Mouse (Mus musculus): ENCODE data around the gene Tomt. TPM values are rescaled to one million over a fixed set of nuclear protein-coding genes. Genes with fewer than 3 reads are reported as not detected.
A peak's percentile ranks its signal among the peaks of the same experiment; 100 is the strongest.

The Tomt gene
- polyA plus RNA-seq, 1 experiment from 2014 or later = 0.50 TPM

DNA sequence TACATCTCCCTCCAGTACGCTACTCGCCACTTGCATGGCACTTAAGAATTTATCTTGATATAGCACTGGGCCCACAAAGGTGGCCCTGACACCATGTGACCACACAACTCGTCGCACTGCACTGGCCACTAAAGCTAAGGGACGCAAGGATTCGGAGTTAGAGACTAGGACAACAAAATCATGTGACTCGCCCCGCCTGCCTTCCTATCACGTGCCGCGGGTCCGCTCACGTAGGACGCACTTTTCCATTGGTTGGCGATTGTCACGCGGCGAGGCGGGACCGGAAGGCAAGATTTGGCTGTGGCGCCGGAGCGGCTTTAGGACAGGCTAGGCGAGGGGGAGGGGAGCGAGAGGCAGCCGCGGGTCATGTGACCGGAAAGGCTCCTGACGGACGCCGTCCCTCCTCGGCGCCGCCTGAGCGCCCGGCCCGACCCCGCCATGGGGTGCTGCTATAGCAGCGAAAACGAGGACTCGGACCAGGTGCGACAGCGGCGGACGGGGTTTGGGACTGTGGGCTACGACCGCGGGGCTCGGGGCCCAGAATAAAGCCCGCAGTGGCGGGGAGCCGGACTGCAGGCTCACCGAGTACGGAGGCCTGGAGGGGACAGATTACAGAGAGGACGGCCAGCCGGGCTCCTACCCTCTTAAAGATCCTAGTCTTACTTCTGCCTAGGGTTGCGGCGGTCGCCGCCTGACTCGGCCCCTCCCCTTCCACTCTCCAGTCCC is 435 bp downstream of the Tomt start, which contains the start of gene Lamtor1:
Gene Lamtor1, plus strand, starts transcription at position 344 of the 726 bp plus-strand sequence.
- ChIA-PET POLR2A (interaction anchor here (0.9 kb wide), 1 partner anchor 7 kb away, joined by 3 read pairs; no protein-coding TSS in a partner anchor), CTCF (no interaction called here)
- TF ChIP-seq CTCF (IDR thresholded peaks at IDR 0.05) = no peak
- H3K27me3 ChIP-seq = no peaks in the 10 kb centered on the region
- in situ Hi-C loops (cut with MboI; ENCODE audit: low pct_unique_long_range_greater_than_20kb) = loop anchor here (10.0 kb wide), 1 partner anchor 241 kb away; the partner anchor contains the start of gene Clpb
- peak; percentile 89 for ATAC-seq
- DNase-seq (ENCODE audit: low read depth, low spot score) = peak; percentile 93

GRCm38 (mm10) chr7:101902846-101903245 is 3.3 kb downstream of the Tomt start:
- POLR2A ChIA-PET = no interaction called here
- ATAC-seq = no peak
- H3K27me3 ChIP-seq = no peaks in the 10 kb centered on the region
- DNase-seq (ENCODE audit: low read depth, low spot score) = no peak
- in situ Hi-C loops (cut with MboI; ENCODE audit: low pct_unique_long_range_greater_than_20kb) = loop anchor here (10.0 kb wide), 1 partner anchor 238 kb away; the partner anchor contains the start of gene Clpb
- no peak for TF ChIP-seq CTCF (IDR thresholded peaks at IDR 0.05)
- CTCF ChIA-PET = no interaction called here

DNA sequence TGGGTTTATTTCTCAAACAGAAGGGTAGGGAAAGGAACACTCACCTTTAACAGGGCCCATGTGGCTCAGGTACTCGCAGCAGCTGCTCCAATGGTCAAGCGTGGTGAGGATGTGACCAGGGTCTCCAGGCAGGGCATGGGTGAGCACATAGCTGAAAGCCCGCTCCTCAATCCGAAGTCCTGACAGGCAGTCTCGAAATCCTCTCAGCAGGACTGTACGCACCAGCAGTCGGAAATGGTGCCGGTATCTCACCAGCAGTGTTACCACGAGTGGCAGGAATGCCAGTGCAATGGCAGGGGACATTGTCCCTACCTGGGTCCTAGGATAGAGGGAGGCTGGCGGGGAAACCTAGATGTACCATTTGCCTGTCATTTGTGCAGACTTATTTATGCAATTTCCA is 4.2 kb downstream of the Tomt start:
- ATAC-seq (no peak), DNase-seq (ENCODE audit: low read depth, low spot score) (no peak)
- POLR2A ChIA-PET = no interaction called here
- CTCF ChIA-PET = no interaction called here
- in situ Hi-C loops (cut with MboI; ENCODE audit: low pct_unique_long_range_greater_than_20kb) = loop anchor here (10.0 kb wide), 1 partner anchor 237 kb away; the partner anchor contains the start of gene Clpb
- H3K27me3 ChIP-seq = no peaks in the 10 kb centered on the region
- no peak for TF ChIP-seq CTCF (IDR thresholded peaks at IDR 0.05)

- in situ Hi-C loops (cut with MboI; ENCODE audit: low pct_unique_long_range_greater_than_20kb) = loop anchor here (10.0 kb wide), 1 partner anchor 236 kb away; the partner anchor contains the start of gene Clpb
- ATAC-seq (no peak), DNase-seq (ENCODE audit: low read depth, low spot score) (no peak)
- POLR2A ChIA-PET = no interaction called here
- no peak for TF ChIP-seq CTCF (IDR thresholded peaks at IDR 0.05)
- H3K27me3 ChIP-seq = no peaks in the 10 kb centered on the region
- CTCF ChIA-PET = no interaction called here
These were observed 5.6 kb downstream of the Tomt start for GRCm38 (mm10) chr7:101900331-101901097.

DNA sequence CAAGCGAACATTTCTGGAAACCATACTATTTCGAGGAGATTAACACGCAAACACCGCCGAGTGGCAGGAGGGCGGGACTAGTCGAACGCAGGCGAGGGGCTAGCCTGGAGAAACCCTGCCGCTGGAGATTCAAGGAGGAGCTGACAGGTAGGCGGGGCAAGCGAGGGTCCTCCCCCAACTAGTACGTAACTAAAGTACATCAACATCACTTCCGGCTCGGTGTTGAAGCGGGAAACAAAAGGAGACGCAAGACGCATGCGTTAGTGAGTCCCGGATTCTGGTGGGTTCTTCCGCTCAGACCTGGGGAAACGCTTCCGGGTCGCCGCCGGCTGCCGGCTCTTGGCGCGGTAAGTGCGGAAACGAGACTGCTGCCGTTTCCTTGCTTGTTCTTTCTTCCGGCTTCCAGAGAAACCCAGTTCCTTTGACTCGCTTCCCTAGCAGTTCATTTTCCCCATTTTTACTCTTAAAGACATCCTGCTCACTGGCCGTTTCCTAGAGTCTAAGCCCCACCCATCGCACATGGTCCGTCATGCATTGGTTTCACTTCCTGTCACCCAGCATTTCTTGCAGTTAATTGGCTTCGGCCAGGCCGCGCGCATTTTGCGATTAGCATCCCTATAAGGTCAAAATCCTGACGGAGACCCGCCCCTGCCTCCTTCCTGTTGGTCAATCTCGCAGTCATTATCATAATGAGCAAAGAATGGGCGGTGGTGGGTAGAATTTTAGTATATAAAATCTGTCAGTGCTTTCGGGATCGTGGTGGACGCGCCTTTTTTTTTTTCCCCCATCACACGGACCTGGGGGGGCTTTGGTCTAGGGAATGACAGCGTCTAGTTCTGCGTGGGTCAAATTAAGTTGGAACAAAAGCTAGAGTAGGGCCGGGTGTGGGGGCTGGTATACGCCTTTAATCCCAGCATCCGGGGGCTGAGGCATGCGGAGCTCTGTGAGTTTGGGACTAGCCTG is 9.8 kb downstream of the Tomt start:
- in situ Hi-C loops (cut with MboI; ENCODE audit: low pct_unique_long_range_greater_than_20kb) = no loop called here
- ChIA-PET POLR2A (interaction anchor here (0.9 to 1.0 kb wide), 3 partner anchors 59 to 62 kb away, joined by 3 to 4 read pairs (median 4); no protein-coding TSS in a partner anchor), CTCF (interaction anchor here (1.1 to 1.8 kb wide), 3 partner anchors 27 to 230 kb away, joined by 3 to 5 read pairs (median 3); no protein-coding TSS in a partner anchor)
- ATAC-seq (peak; percentile 83), DNase-seq (ENCODE audit: low read depth, low spot score) (peak; percentile 93)
- no peaks in the 10 kb centered on the region for H3K27me3 ChIP-seq
- no peak for TF ChIP-seq CTCF (IDR thresholded peaks at IDR 0.05)

DNA sequence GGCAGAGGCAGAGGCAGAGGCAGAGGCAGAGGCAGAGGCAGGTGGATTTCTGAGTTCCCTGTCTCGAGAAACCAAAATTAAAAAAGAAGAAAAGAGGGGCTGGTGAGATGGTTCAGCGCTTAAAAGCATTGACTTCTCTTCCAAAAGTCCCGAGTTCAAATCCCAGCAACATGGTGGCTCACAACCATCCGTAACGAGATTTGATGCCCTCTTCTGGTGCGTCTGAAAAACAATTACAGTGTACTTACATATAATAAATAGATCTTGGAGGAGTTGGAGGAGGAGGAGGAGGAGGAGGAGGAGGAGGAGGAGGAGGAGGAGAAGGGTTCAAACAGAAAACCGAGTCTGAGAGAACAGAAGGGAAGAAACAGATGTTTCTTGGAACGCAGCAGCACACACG is 10.5 kb downstream of the Tomt start:
- no peak for TF ChIP-seq CTCF (IDR thresholded peaks at IDR 0.05)
- in situ Hi-C loops (cut with MboI; ENCODE audit: low pct_unique_long_range_greater_than_20kb) = no loop called here
- ATAC-seq = no peak
- ChIA-PET POLR2A (interaction anchor here (1.0 kb wide), 1 partner anchor 59 kb away, joined by 3 read pairs; no protein-coding TSS in a partner anchor), CTCF (no interaction called here)
- DNase-seq (ENCODE audit: low read depth, low spot score) = no peak
- no peaks in the 10 kb centered on the region for H3K27me3 ChIP-seq

DNA sequence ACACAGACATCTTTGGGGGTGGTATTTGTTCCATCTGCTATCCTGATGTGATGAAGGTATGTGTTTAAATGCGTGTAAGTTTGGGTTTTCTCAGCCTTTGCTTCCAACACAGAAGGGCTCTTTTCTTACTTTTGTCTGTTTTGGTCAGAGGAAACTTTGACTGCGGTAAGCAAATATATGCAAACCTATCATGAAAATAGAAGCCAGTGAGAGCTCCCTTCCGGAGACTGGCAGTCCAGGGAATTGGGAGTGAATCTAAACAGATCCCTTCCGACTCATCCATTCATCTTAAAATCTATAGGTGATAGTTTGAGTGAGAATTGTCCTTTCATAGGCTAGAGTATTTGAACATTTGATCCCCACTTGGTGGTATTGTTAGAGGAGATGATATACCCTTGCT is 17.7 kb downstream of the Tomt start:
- H3K27me3 ChIP-seq = no peaks in the 10 kb centered on the region
- DNase-seq (ENCODE audit: low read depth, low spot score) = no peak
- in situ Hi-C loops (cut with MboI; ENCODE audit: low pct_unique_long_range_greater_than_20kb) = no loop called here
- ATAC-seq = no peak
- CTCF ChIA-PET = no interaction called here
- POLR2A ChIA-PET = no interaction called here
- no peak for TF ChIP-seq CTCF (IDR thresholded peaks at IDR 0.05)

- no peaks in the 10 kb centered on the region for H3K27me3 ChIP-seq
- no peak for TF ChIP-seq CTCF (IDR thresholded peaks at IDR 0.05)
- no peak for DNase-seq (ENCODE audit: low read depth, low spot score)
- ChIA-PET POLR2A (no interaction called here), CTCF (interaction anchor here (1.4 kb wide), 1 partner anchor 10 kb away, joined by 4 read pairs; no protein-coding TSS in a partner anchor)
- in situ Hi-C loops (cut with MboI; ENCODE audit: low pct_unique_long_range_greater_than_20kb) = no loop called here
- no peak for ATAC-seq
These were observed 19.9 kb downstream of the Tomt start for GRCm38 (mm10) chr7:101886274-101886673.

GRCm38 (mm10) chr7:101884160-101884559 is 22.0 kb downstream of the Tomt start:
- in situ Hi-C loops (cut with MboI; ENCODE audit: low pct_unique_long_range_greater_than_20kb) = no loop called here
- ATAC-seq (no peak), DNase-seq (ENCODE audit: low read depth, low spot score) (no peak)
- TF ChIP-seq CTCF (IDR thresholded peaks at IDR 0.05) = no peak
- ChIA-PET CTCF (interaction anchor here (0.9 kb wide), 1 partner anchor 9 kb away, joined by 3 read pairs; no protein-coding TSS in a partner anchor), POLR2A (no interaction called here)
- no peaks in the 10 kb centered on the region for H3K27me3 ChIP-seq

All from Patski (cell line).